Mouse (Mus musculus) G1E (cell line): Measurements from ENCODE around the gene Satl1. TPM values are rescaled to one million over a fixed set of nuclear protein-coding genes. Genes with fewer than 3 reads are reported as not detected.
"Not testable (repeated sequence)": the region's sequence is repeated elsewhere in the genome, so short reads cannot be mapped to it uniquely, and the experiment has no call there.

Source experiments
- ATAC-seq: 2 replicates; pipeline ENCODE4 v1.8.0; 2016; ENCODE audit warnings: mild to moderate bottlenecking; ENCODE audit not compliant: insufficient number of reproducible peaks, poor library complexity, low FRiP score, severe bottlenecking; ENCODE audit errors: extremely low read depth
- DNase-seq: peaks from one replicate; pipeline ENCODE4 v3.0.0; 2012; ENCODE audit warnings: low spot score
- H3K27me3 ChIP-seq: 2 replicates; pipeline ENCODE4 v1.6.1; 2012; ENCODE audit warnings: mild to moderate bottlenecking, low read length, inconsistent platforms; ENCODE audit not compliant: insufficient read depth
- H3K36me3 ChIP-seq: replicated peaks from 2 replicates; pipeline ENCODE3; 2012; ENCODE audit warnings: mild to moderate bottlenecking, inconsistent platforms
- H3K4me1 ChIP-seq: 2 replicates; pipeline ENCODE4 v1.6.1; 2012; ENCODE audit warnings: low read depth, low read length, inconsistent platforms, mixed read lengths; ENCODE audit not compliant: insufficient read depth
- H3K4me3 ChIP-seq: 2 replicates; pipeline ENCODE4 v1.5.1; 2012; ENCODE audit warnings: low read depth, mild to moderate bottlenecking, inconsistent platforms, low read length, moderate library complexity, mixed read lengths
- H3K9me3 ChIP-seq: replicated peaks from 2 replicates; pipeline ENCODE4 v1.6.1; 2012; ENCODE audit warnings: inconsistent platforms
- CTCF ChIP-seq: IDR thresholded peaks from 2 replicates; pipeline ENCODE4 v1.5.1; 2012; ENCODE audit warnings: low read depth, low read length, inconsistent platforms, mixed read lengths
- GATA1 ChIP-seq: IDR thresholded peaks from 2 replicates; pipeline ENCODE4 v1.6.1; 2012; ENCODE audit warnings: borderline replicate concordance, low read length, inconsistent platforms, mixed read lengths
- GATA2 ChIP-seq: IDR thresholded peaks from 2 replicates; pipeline ENCODE4 v1.6.1; 2012; ENCODE audit warnings: low read depth, low read length, inconsistent platforms, borderline replicate concordance
- POLR2AphosphoS5 ChIP-seq: IDR thresholded peaks from 2 replicates; pipeline ENCODE4 v1.6.1; 2012; ENCODE audit warnings: low read depth, low read length, inconsistent platforms; ENCODE audit not compliant: insufficient replicate concordance
- TAL1 ChIP-seq: conservative IDR thresholded peaks from 2 replicates; pipeline ENCODE4 v1.6.1; 2012; ENCODE audit warnings: low read depth, low read length, inconsistent platforms, mixed read lengths
- polyA plus RNA-seq: library from polyadenylated mRNA; stranded (reverse); fragments of >175 nt; gene quantifications from 2 replicates; pipeline ENCODE4 v1.2.3, GENCODE M21; 2012
- total RNA-seq, 2 experiments: library from RNA; stranded (forward) in 1 of 2; stranded (reverse) in 1 of 2; fragments of 200-1000 nt in 1 of 2; fragments of >200 nt in 1 of 2; fragmentation: Nextera tagmentation in 1 of 2; gene quantifications; 2 replicates each; pipeline ENCODE4 v1.2.3; 2014 to 2017

The Satl1 gene
- total RNA-seq (2014; fragmentation: Nextera tagmentation) (not detected in 2 replicates), total RNA-seq (2017) (not detected in 2 replicates), polyA plus RNA-seq (not detected in 2 replicates)

GRCm38 (mm10) chrX:112406679-112407078 is at the start of gene Satl1:
TSS of gene Satl1 (minus strand) at chrX:112406779.
- Histone ChIP-seq H3K9me3 (no peaks in the 10 kb centered on the region), H3K4me1 (no peaks in the 10 kb centered on the region), H3K4me3 (no peak within 1 kb of the TSS), H3K27me3 (no peaks in the 10 kb centered on the region), H3K36me3 (no peaks in the 10 kb centered on the region)
- DNase-seq, result no peak
- no peak for ATAC-seq
- TF ChIP-seq GATA2, result no peak
- TF ChIP-seq POLR2AphosphoS5, result no peak
- no peak for TF ChIP-seq TAL1
- no peak for TF ChIP-seq CTCF
- TF ChIP-seq GATA1, result no peak

GRCm38 (mm10) chrX:112438064-112438463 is 31.5 kb upstream of the Satl1 start:
- H3K36me3 ChIP-seq, result no peaks in the 10 kb centered on the region
- no peaks in the 10 kb centered on the region for H3K27me3 ChIP-seq
- H3K4me1 ChIP-seq, result no peaks in the 10 kb centered on the region
- no peak for ATAC-seq
- TF ChIP-seq CTCF (no peak), TAL1 (no peak), POLR2AphosphoS5 (no peak), GATA2 (no peak)
- H3K4me3 ChIP-seq, result no peak overlapping the region
- DNase-seq, result no peak
- no peaks in the 10 kb centered on the region for H3K9me3 ChIP-seq

- no peaks in the 10 kb centered on the region for H3K9me3 ChIP-seq
- H3K4me3 ChIP-seq, result no peak overlapping the region
- H3K4me1 ChIP-seq, result no peaks in the 10 kb centered on the region
- TF ChIP-seq POLR2AphosphoS5, result no peak
- no peak for TF ChIP-seq GATA2
- TF ChIP-seq TAL1, result no peak
- no peak for TF ChIP-seq CTCF
- no peak for TF ChIP-seq GATA1
- DNase-seq (no peak), ATAC-seq (no peak)
- no peaks in the 10 kb centered on the region for H3K27me3 ChIP-seq
- H3K36me3 ChIP-seq, result no peaks in the 10 kb centered on the region
Measured at GRCm38 (mm10) chrX:112437580-112437979, 31.0 kb upstream of the Satl1 start.

- DNase-seq, H3K27me3 ChIP-seq, H3K4me1 ChIP-seq, H3K4me3 ChIP-seq, H3K9me3 ChIP-seq, H3K36me3 ChIP-seq, ATAC-seq: not testable (repeated sequence)
Measured at GRCm38 (mm10) chrX:112422998-112423397, 16.4 kb upstream of the Satl1 start.

GRCm38 (mm10) chrX:112412309-112412708 is 5.7 kb upstream of the Satl1 start:
- Histone ChIP-seq H3K27me3 (no peaks in the 10 kb centered on the region), H3K4me3 (no peak overlapping the region), H3K9me3 (no peaks in the 10 kb centered on the region), H3K4me1 (no peaks in the 10 kb centered on the region), H3K36me3 (no peaks in the 10 kb centered on the region)
- TF ChIP-seq GATA2 (no peak), TAL1 (no peak), POLR2AphosphoS5 (no peak), GATA1 (no peak), CTCF (no peak)
- no peak for ATAC-seq
- no peak for DNase-seq

- peaks cover 14% of the 10 kb centered on the region for H3K36me3 ChIP-seq
- DNase-seq (peak; percentile 1), ATAC-seq (peak; percentile 100)
- not testable (repeated sequence) for H3K4me1 ChIP-seq, H3K4me3 ChIP-seq, H3K9me3 ChIP-seq, H3K27me3 ChIP-seq
Measured at GRCm38 (mm10) chrX:112370577-112371410, 35.8 kb downstream of the Satl1 start.

- no peak for DNase-seq
- ATAC-seq, result no peak
- Histone ChIP-seq H3K9me3 (no peaks in the 10 kb centered on the region), H3K4me3 (no peak overlapping the region), H3K27me3 (no peaks in the 10 kb centered on the region), H3K36me3 (peaks cover 13% of the 10 kb centered on the region), H3K4me1 (peaks cover 4% of the 10 kb centered on the region)
- TF ChIP-seq POLR2AphosphoS5 (no peak), CTCF (no peak), TAL1 (no peak), GATA1 (no peak), GATA2 (no peak)
Measured at GRCm38 (mm10) chrX:112368426-112368825, 38.2 kb downstream of the Satl1 start.
